Mouse (Mus musculus): ENCODE measurements around the gene Prrg1.
"Not testable (repeated sequence)": the region's sequence is repeated elsewhere in the genome, so short reads cannot be mapped to it uniquely, and the experiment has no call there.

Prrg1 gene

GRCm38 (mm10) chrX:78583202-78584004 is at the start of gene Prrg1:
TSS of gene Prrg1 (minus strand) at chrX:78583896.
- peak; percentile 88 for DNase-seq (ENCODE audit: extremely low read depth, low read depth)

- DNase-seq (ENCODE audit: extremely low read depth, low read depth) = no peak
Observed at GRCm38 (mm10) chrX:78605814-78606213, 22.1 kb upstream of the Prrg1 start.

DNA sequence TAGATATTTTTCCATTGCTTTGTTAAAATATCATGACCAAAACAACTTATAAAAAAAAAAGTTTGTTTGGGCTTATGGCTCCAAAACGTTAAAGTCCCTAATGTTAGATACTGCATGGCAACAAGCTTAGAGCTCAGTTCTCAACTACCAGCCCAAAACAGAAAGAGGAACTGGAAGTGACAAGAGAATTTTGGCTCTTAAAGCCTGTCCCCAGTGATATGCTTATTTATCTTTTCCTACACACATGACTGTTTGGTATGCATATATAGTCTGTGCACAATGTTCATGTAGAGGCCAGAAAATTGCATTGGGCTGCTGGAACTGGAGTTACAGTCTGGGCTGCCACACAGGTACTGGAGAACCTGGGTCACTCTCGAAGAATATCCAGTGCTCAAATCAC is 9.4 kb upstream of the Prrg1 start:
- peak; percentile 83 for DNase-seq (ENCODE audit: extremely low read depth, low read depth)

GRCm38 (mm10) chrX:78582854-78583201 is 868 bp downstream of the Prrg1 start:
- DNase-seq (ENCODE audit: extremely low read depth, low read depth) = no peak

DNA sequence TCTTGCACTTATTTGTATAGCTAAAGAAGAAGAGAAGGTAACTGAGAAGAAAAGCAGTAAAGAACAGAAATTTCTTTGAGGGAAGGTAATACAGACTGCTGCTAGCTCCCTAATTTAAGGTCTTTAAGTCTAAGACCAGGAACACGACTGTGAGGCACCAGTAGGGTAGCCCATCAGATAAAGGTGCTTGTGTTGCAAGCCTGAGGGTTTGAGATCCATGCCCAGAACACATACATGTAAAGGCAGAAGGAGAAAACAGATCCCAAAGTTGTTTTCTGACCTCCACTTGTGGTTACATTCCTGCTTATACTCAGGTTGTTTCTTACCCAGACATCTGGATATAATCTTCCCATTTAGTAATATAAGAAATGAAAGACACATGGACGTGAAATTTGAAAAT is 20.2 kb downstream of the Prrg1 start:
- DNase-seq (ENCODE audit: extremely low read depth, low read depth) = no peak

GRCm38 (mm10) chrX:78553399-78553798 is 30.3 kb downstream of the Prrg1 start:
- DNase-seq (ENCODE audit: extremely low read depth, low read depth) = no peak

GRCm38 (mm10) chrX:78552704-78553103 is 31.0 kb downstream of the Prrg1 start:
- peak; percentile 50 for DNase-seq (ENCODE audit: extremely low read depth, low read depth)

- no peak for DNase-seq (ENCODE audit: extremely low read depth, low read depth)
Observed at GRCm38 (mm10) chrX:78547696-78548095, 36.0 kb downstream of the Prrg1 start.

GRCm38 (mm10) chrX:78539734-78540133 is 44.0 kb downstream of the Prrg1 start:
- DNase-seq (ENCODE audit: extremely low read depth, low read depth) = no peak

- no peak for DNase-seq (ENCODE audit: extremely low read depth, low read depth)
Observed at GRCm38 (mm10) chrX:78538632-78539316, 44.9 kb downstream of the Prrg1 start.

GRCm38 (mm10) chrX:78518301-78518700 is 65.4 kb downstream of the Prrg1 start:
- peak; percentile 33 for DNase-seq (ENCODE audit: extremely low read depth, low read depth)

DNA sequence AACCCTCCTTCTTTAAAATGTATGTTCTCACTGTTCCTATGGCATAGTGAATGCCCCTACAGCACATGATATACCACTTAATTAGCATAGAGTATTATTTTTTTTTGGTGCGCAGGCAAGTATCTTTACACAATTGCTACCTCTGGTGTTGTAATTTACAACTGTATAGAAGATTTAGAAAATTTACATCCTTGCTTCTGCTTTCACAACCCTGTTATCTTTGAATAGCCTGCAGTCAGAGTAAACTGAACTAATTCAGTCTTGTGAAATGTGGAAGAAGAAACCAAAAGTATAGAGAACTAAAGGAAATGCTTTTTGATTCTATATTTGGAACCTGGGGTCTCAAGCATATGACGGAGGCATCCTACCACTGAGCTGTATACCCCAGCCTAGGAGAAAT is 100.7 kb downstream of the Prrg1 start:
- DNase-seq (ENCODE audit: extremely low read depth, low read depth) = no peak

DNA sequence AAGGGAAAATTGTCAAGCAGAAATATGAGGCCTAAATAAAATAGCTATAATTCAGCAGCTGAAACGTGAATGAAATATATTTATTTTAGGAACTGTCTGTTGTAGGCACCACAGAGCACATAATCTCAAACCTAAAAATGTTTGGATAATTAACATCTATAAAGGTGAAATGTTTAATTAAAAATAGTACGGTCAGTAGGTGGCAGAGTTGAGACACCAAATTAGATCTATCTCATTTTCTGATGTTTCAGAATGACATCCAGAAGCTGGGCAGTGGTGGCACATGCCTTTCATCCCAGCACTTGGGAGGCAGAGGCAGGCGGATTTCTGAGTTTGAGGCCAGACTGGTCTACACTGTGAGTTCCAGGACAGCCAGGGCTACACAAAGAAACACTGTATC is 104.0 kb downstream of the Prrg1 start:
- DNase-seq (ENCODE audit: extremely low read depth, low read depth) = peak; percentile 8

DNA sequence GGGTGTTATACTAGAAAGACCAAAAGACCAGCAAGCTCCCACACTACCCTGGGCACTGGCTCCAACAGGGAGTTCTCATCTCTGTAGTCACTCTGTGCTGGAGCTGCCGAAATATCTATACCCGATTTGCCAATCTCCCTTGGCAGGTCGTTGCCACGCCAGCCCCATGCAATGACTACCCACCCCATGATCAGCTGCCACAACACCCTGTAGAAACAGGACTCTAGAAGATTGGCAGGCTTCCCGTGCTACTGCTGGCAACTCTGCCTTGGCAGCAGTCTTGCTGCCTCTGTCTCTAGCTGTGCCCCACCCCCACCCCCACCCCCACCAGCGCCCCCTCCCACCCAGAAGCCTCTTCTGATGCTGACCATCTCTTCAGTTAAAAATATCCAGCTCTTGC is 149.3 kb downstream of the Prrg1 start:
- no peak for DNase-seq (ENCODE audit: extremely low read depth, low read depth)

- not testable (repeated sequence) for DNase-seq (ENCODE audit: extremely low read depth, low read depth)
Observed at GRCm38 (mm10) chrX:78403346-78403745, 180.3 kb downstream of the Prrg1 start.
